Mouse (Mus musculus) spleen, embryonic (tissue): Measurements from ENCODE around the gene Akap7.
"Not testable (repeated sequence)": the region's sequence is repeated elsewhere in the genome, so short reads cannot be mapped to it uniquely, and the experiment has no call there.

Source experiments
- CTCF ChIA-PET: fragments of 350-600 bp; sonication (Branson Sonifier 250); formaldehyde crosslinking; loops from one replicate; lab custom pipeline; 2022; lab: Charles Lee

Akap7 gene

GRCm38 (mm10) chr10:25198048-25198447 is 109.6 kb downstream of the Akap7 start:
- CTCF ChIA-PET, result no interaction called here

GRCm38 (mm10) chr10:25192180-25193073 is 115.2 kb downstream of the Akap7 start:
- CTCF ChIA-PET, result no interaction called here

GRCm38 (mm10) chr10:25191166-25191565 is 116.5 kb downstream of the Akap7 start:
- CTCF ChIA-PET, result no interaction called here

- CTCF ChIA-PET, result not testable (repeated sequence)
These were observed 121.4 kb downstream of the Akap7 start for GRCm38 (mm10) chr10:25186240-25186639.

GRCm38 (mm10) chr10:25185691-25186090 is 122.0 kb downstream of the Akap7 start:
- CTCF ChIA-PET, result no interaction called here

- CTCF ChIA-PET, result interaction anchor here (0.6 kb wide), 1 partner anchor 980 kb away, joined by 24 read pairs; no protein-coding TSS in a partner anchor
These were observed 122.7 kb downstream of the Akap7 start for GRCm38 (mm10) chr10:25184819-25185603.

- CTCF ChIA-PET, result no interaction called here
These were observed 124.4 kb downstream of the Akap7 start for GRCm38 (mm10) chr10:25183271-25183670.

- CTCF ChIA-PET, result no interaction called here
These were observed 128.6 kb downstream of the Akap7 start for GRCm38 (mm10) chr10:25179030-25179429.

GRCm38 (mm10) chr10:25177270-25177669 is 130.4 kb downstream of the Akap7 start:
- CTCF ChIA-PET, result no interaction called here

- CTCF ChIA-PET, result no interaction called here
These were observed 132.8 kb downstream of the Akap7 start for GRCm38 (mm10) chr10:25174872-25175271.

GRCm38 (mm10) chr10:25167365-25168194 is 140.1 kb downstream of the Akap7 start:
- CTCF ChIA-PET, result no interaction called here

- CTCF ChIA-PET, result not testable (repeated sequence)
These were observed 144.2 kb downstream of the Akap7 start for GRCm38 (mm10) chr10:25163510-25163909.

- CTCF ChIA-PET, result interaction anchor here (0.7 kb wide), 1 partner anchor 1008 kb away, joined by 6 read pairs; no protein-coding TSS in a partner anchor
These were observed 146.0 kb downstream of the Akap7 start for GRCm38 (mm10) chr10:25161701-25162100.

- CTCF ChIA-PET, result no interaction called here
These were observed 149.0 kb downstream of the Akap7 start for GRCm38 (mm10) chr10:25158651-25159050.

- CTCF ChIA-PET, result no interaction called here
These were observed 150.3 kb downstream of the Akap7 start for GRCm38 (mm10) chr10:25157339-25157738.

- CTCF ChIA-PET, result no interaction called here
These were observed 153.4 kb downstream of the Akap7 start for GRCm38 (mm10) chr10:25154225-25154624.

- CTCF ChIA-PET, result interaction anchor here (0.6 kb wide), 1 partner anchor 12 kb away, joined by 5 read pairs; no protein-coding TSS in a partner anchor
These were observed 156.4 kb downstream of the Akap7 start for GRCm38 (mm10) chr10:25151172-25151800.

GRCm38 (mm10) chr10:25145851-25146250 is 161.8 kb downstream of the Akap7 start:
- CTCF ChIA-PET, result no interaction called here

GRCm38 (mm10) chr10:25144787-25145761 is 162.6 kb downstream of the Akap7 start:
- CTCF ChIA-PET, result no interaction called here

GRCm38 (mm10) chr10:25141781-25142180 is 165.9 kb downstream of the Akap7 start:
- CTCF ChIA-PET, result interaction anchor here (0.6 kb wide), 1 partner anchor 1726 kb away, joined by 3 read pairs; no protein-coding TSS in a partner anchor
